Mouse (Mus musculus) thymus, adult 2 months (tissue): ENCODE measurements at regions not wholly inside any gene's neighbourhood (a gene's known extent, or its start where the extent isn't known, plus 50 kb on each side); places are given as distances from the start of the nearest gene placed in this dataset.

ENCODE experiments used
- CTCF ChIP-seq: fragments of 200-500 bp; IDR thresholded peaks from 2 replicates; pipeline ENCODE4 v1.5.1; 2012; ENCODE audit warnings: mild to moderate bottlenecking, control low read depth, low read length, moderate library complexity, borderline replicate concordance; ENCODE audit not compliant: control insufficient read depth, poor library complexity, insufficient read depth; ENCODE audit errors: extremely low read depth
- POLR2A ChIP-seq: fragments of 200-500 bp; IDR thresholded peaks from 2 replicates; pipeline ENCODE4 v1.6.1; 2012; ENCODE audit warnings: mild to moderate bottlenecking, low read length, control low read depth, moderate library complexity; ENCODE audit not compliant: control insufficient read depth, poor library complexity, insufficient read depth; ENCODE audit errors: extremely low read depth

GRCm38 (mm10) chr4:131236611-131237031 lies 292.4 kb downstream of the Matn1 start:
- TF ChIP-seq POLR2A (no peak), CTCF (no peak)
